Mouse (Mus musculus) C2C12 (cell line): ENCODE measurements around the gene Fam222a.

Experiments
- CTCF ChIP-seq: IDR thresholded peaks from one replicate; pipeline ENCODE4 v1.5.1; 2011; ENCODE audit not compliant: control insufficient read depth, insufficient read depth, insufficient read length
- FOSL1 ChIP-seq: IDR thresholded peaks from one replicate; pipeline ENCODE4 v1.8.0; 2011; ENCODE audit warnings: mild to moderate bottlenecking, low read length; ENCODE audit not compliant: poor library complexity, insufficient read depth, severe bottlenecking
- MYOD1 ChIP-seq: IDR thresholded peaks from one replicate; pipeline ENCODE4 v1.6.1; 2011; ENCODE audit warnings: low read depth; ENCODE audit not compliant: control insufficient read depth, insufficient read length
- MYOG ChIP-seq: IDR thresholded peaks from one replicate; pipeline ENCODE4 v1.6.1; 2011; ENCODE audit not compliant: control insufficient read depth, insufficient read length; ENCODE audit errors: extremely low read depth
- USF1 ChIP-seq: IDR thresholded peaks from one replicate; pipeline ENCODE4 v1.6.1; 2011; ENCODE audit warnings: low read depth, mild to moderate bottlenecking, control low read depth, moderate library complexity

GRCm38 (mm10) chr5:114575986-114576605 lies 8.3 kb downstream of the Fam222a start:
- TF ChIP-seq CTCF (no peak), MYOD1 (no peak), FOSL1 (no peak), USF1 (no peak), MYOG (no peak)
